Mouse (Mus musculus) G1E (cell line): Measurements from ENCODE around the gene Bub1b.

Source experiments
- CTCF ChIP-seq: IDR thresholded peaks from 2 replicates; pipeline ENCODE4 v1.5.1; 2012; ENCODE audit warnings: low read depth, low read length, inconsistent platforms, mixed read lengths
- GATA1 ChIP-seq: IDR thresholded peaks from 2 replicates; pipeline ENCODE4 v1.6.1; 2012; ENCODE audit warnings: borderline replicate concordance, low read length, inconsistent platforms, mixed read lengths
- GATA2 ChIP-seq: IDR thresholded peaks from 2 replicates; pipeline ENCODE4 v1.6.1; 2012; ENCODE audit warnings: low read depth, low read length, inconsistent platforms, borderline replicate concordance
- POLR2AphosphoS5 ChIP-seq: IDR thresholded peaks from 2 replicates; pipeline ENCODE4 v1.6.1; 2012; ENCODE audit warnings: low read depth, low read length, inconsistent platforms; ENCODE audit not compliant: insufficient replicate concordance
- TAL1 ChIP-seq: conservative IDR thresholded peaks from 2 replicates; pipeline ENCODE4 v1.6.1; 2012; ENCODE audit warnings: low read depth, low read length, inconsistent platforms, mixed read lengths

GRCm38 (mm10) chr2:118548421-118549221, 49.4 kb upstream of the Bub1b start:
- TF ChIP-seq CTCF (no peak), GATA1 (no peak), POLR2AphosphoS5 (no peak), GATA2 (no peak), TAL1 (no peak)
